Mouse (Mus musculus) layer of hippocampus, adult 11-12 months (tissue): ENCODE data around the gene Cox7a1.
"Not testable (repeated sequence)": the region's sequence is repeated elsewhere in the genome, so short reads cannot be mapped to it uniquely, and the experiment has no call there.

Experiments
- DNase-seq: peaks from one replicate; pipeline ENCODE4 v3.0.0; 2022; ENCODE audit warnings: low spot score

Cox7a1 gene

GRCm38 (mm10) chr7:30183879-30184289 lies at the start of gene Cox7a1:
Cox7a1 (plus strand) TSS chr7:30184144.
- peak; percentile 72 for DNase-seq

DNA sequence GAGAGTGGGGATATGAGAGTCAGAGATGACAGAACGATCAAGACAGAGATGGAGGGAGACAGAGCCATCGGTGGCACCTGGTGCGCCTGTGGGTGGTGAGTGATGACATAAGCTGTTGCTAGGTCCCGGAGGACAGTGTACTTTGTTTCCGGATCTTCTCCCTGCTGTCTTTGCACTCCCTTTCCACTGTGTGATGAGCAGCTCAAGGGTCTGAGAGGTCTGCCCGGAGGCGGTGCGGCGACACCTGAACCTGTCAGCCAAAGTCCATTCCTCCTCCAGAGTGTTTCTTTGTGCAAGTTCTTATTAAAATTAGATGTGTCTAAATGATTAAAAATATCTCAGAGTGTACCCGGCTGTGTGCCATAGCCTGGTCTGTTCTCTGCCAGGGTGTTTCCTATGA lies 47.1 kb upstream of the Cox7a1 start:
- DNase-seq: peak; percentile 23

DNA sequence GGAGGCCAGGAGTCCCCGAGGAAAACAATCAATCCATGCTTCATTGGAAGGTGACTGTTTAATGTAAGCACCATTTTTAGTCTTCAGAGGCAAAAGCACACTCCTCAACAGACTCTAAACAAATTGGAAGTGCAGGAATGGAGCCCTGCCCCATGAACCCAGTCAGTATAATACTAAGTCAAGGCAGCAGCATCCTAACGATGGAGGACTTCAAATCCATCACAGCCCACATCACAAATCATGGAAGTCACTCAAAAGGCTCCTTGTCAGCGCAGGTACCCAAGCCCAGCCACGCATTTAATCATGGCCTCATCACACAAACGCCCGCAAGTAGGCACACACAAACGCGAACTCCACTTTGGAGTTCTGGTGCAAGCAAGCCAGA lies 40.8 kb upstream of the Cox7a1 start:
- no peak for DNase-seq

GRCm38 (mm10) chr7:30143555-30144209 lies 40.3 kb upstream of the Cox7a1 start:
- DNase-seq: peak; percentile 68

DNA sequence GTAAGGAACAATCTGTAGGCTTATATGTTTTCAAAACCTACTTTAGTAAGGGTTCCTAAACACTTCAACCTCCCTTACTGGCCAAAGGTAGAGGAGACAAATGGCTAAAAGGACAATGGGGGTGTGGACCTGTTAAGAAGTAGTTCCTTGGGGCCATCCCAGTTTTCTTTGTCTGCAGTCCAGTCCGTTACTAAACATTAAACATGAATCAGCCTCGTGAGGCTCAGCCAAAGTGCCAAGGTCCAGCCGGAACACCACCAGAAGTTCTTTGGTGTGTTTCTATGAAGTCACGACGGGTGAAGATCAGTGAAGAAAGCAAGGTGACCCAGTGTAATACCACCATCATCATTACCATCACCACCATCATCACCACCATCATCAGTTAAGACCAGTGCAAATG lies 36.9 kb upstream of the Cox7a1 start:
- DNase-seq: no peak

DNA sequence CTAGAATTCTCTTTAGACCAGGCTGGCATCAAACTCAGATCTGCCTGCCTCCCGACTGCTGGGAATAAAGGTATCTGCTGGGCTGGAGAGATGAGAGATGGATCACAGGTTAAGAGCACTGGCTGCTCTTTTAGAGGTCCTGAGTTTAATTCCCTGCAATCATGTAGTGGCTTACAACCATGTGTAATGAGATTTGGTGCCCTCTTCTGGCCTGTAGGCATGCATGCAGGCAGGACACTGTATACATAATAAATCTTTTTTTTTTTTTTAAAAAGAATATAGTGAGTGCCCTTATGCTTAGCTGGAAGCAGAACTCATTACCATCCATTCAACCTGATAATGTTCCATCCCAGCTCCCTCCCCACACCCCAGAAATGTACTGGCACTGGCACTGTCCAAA lies 29.9 kb upstream of the Cox7a1 start:
- DNase-seq: no peak

DNA sequence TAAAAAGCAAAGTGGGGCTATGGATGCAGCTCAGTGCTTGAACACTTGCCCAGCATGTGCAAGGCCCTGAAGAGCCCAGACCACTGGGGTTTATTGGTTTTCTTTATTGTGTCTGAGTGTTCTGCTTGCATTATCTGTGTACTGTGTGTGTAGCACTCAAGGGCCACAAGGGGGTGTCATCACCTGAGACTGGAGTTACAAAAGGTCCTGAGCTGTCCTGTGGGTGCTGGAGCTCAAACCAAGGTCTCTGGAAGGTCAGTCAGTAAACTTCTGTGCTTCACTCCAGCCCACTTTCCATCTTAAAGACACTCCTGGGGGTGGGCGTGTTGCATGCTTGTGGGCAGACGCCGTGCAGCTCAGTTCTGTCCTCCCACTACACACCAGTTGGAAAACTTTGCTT lies 28.4 kb upstream of the Cox7a1 start:
- no peak for DNase-seq

DNA sequence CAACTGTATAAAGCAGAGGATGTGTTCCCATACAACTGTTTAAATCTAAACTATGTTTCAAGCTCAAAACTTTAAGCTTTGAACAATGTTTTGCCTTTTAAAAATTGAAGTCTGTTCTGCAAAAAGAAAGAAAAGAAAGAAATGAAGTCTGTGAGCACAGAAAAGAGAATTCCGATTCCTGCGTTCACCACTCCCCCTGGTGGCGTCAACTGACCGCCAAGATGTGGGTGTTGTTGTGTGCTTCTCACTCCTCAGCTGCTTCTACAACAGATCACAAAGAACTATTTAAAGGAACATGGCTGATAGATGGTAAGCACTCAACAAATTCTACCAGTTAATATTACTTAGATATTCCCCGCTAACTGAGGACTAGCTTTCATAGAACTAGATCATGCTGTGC lies 20.8 kb upstream of the Cox7a1 start:
- no peak for DNase-seq

- DNase-seq: no peak
Measured at GRCm38 (mm10) chr7:30164745-30165144, 19.2 kb upstream of the Cox7a1 start.

GRCm38 (mm10) chr7:30168914-30169582 lies 14.9 kb upstream of the Cox7a1 start:
- no peak for DNase-seq

GRCm38 (mm10) chr7:30169583-30170282 lies 14.2 kb upstream of the Cox7a1 start, which contains the start of gene Zfp146:
Zfp146 (minus strand) TSS chr7:30169750.
- peak; percentile 94 for DNase-seq

DNA sequence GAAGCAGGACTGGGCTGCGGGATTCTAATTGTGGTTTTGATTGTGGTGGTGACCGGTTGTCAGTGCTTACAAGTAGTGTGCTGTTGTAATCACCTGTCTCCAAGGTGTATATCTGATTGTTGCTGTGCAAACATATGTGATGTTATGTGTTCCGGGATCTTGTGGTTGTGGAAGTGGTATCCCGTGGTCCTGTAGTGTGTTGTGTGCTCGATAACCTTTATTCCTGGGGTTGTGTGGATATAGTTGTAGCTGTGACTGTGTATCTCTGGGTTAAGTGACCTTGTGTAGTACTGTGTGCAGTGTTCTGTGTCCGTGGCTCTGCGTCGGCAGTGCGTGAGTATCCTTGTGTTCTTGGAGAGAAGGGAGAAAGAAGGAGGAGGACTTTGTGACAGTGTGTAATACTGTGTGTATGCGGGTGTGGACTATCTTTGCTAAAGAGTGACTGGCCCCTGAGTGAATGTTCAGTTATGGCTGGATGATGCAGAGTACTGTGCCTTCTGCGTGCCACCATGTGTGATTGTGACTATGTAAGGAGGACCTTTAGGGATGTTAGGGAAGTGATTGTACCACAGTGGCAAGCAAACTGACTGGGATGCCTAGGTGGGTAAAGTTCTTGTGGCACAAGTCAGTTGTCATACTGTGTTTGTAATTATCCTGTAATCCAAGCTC lies 13.5 kb upstream of the Cox7a1 start:
- DNase-seq: no peak

GRCm38 (mm10) chr7:30176474-30176873 lies 7.5 kb upstream of the Cox7a1 start:
- DNase-seq: no peak

DNA sequence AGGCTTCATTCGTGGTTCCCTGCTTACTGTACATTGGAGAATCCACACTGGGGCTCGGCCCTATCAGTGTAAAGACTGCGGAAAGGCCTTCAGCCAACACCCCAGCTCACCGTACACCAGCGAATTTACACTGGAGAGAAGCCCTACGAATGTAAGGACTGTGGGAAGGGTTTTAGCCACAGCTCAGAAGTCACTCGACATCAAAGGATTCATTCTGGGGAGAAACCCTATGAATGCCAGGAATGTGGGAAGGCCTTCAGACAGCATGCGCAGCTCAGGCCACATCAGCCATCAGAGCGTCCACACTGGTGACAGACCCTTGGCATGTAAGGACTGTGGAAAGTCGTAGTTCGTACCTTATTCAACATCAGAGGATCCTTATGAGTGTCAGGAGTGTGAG lies 5.7 kb upstream of the Cox7a1 start:
- DNase-seq: no peak

DNA sequence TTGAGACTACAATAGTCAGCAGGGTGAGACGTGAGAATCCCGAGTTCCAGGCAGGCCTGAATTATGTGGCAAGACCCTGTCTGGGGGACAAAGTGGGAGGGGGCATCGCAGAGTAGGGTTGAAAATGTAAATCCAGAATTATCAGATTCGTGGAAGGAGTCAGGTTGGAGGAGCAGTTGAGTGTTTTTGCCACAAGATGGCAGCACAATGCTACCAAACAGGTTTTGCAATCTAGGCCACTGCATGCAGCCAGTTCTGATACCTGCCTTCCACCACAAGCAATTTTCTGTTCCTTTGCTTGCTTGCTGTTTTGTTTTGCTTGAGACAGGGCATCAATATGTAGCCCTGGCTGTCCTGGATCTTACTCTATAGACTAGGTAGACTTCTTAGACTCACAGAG lies 2.6 kb upstream of the Cox7a1 start:
- peak; percentile 81 for DNase-seq

- DNase-seq: not testable (repeated sequence)
Measured at GRCm38 (mm10) chr7:30181929-30182328, 2.0 kb upstream of the Cox7a1 start.

- not testable (repeated sequence) for DNase-seq
Measured at GRCm38 (mm10) chr7:30183189-30183588, 755 bp upstream of the Cox7a1 start.

GRCm38 (mm10) chr7:30184641-30185348 lies 851 bp downstream of the Cox7a1 start:
- no peak for DNase-seq

DNA sequence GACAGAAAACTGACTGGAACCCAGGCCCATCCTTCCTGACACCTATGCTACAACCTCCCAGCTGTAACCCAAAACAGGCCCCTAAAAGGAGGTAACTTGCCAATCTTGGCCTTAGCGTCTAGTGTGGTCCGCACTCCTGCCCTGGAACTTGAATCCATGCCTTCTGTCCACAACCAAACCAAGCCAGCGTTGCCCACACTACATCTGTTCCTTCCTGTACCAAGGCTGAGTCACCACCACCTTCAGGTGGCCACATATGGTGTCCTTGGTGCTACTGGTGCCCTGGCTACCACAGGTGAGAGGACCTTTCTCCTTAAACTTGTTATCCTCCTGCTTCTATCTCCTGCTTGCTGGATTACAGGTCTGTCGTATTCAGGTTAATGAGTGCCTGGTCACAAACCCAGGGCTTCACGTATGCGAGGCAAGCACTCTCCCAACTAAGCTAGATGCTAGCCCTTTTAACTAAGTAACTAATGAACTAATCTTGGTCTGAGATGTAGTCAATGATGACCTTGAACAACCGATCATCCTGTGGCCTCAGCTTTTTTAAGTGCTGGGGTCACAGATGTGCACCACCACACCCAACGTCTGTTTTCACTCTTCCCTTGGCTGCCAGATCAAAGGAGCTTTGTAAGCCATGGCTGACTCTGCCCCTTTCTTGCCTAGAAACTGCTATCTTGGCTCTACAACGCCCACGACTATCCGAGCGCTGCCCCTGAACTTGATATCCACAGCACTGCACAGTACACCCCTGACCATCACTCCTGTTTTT lies 4.6 kb downstream of the Cox7a1 start:
- no peak for DNase-seq

DNA sequence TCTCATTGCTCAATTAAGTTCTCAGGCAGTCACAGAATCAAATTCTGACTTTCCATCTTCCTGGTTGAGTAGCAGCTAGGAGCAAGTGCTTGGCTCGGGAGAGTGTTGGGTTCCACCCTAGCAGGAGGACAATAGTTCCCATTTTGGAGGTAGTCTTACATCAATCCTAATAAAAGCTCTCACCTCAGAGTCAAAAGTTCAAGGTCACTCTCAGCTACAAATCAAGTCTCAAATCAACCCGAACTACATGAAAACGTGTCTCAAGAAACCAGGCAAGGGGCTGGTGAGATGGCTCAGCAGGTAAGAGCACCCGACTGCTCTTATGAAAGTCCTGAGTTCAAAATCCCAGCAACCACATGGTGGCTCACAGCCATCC lies 5.2 kb downstream of the Cox7a1 start:
- no peak for DNase-seq

DNA sequence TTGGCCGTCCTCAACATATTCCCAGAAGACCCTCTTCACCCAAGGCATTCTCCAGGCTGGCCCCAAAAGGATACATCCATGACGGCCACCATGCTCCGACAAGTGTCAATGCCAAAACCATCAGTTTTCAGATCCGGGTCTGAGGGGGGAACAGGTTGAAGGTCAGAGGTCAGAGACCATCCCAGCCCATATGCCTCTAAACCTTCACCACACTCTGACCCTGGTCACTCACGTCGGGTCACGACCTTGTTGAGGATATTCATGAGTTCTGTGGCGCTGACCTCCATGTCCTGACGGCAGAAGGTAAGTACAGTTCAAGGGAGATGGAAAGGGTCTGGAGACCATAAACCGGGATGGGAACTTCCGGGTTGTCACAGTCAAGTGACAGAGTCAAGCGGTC lies 8.1 kb downstream of the Cox7a1 start:
- DNase-seq: no peak
